Mouse (Mus musculus) CH12.LX (cell line): ENCODE measurements at regions not wholly inside any gene's neighbourhood (a gene's known extent, or its start where the extent isn't known, plus 50 kb on each side); places are given as distances from the start of the nearest gene placed in this dataset.

Experiments
- CTCF ChIP-seq, 2 experiments: IDR thresholded peaks in 1 of 2; conservative IDR thresholded peaks in 1 of 2; 2 replicates each; pipeline ENCODE4 v1.5.1; 2011 to 2012; ENCODE audit warnings: low read depth in 2 of 2, low read length in 2 of 2, improper control_type of control experiment in 1 of 2, inconsistent platforms in 1 of 2, mild to moderate bottlenecking in 1 of 2, moderate library complexity in 1 of 2
- E2F4 ChIP-seq: IDR thresholded peaks from 2 replicates; pipeline ENCODE4 v1.6.1; 2011; ENCODE audit warnings: low read depth, low read length, improper control_type of control experiment; ENCODE audit not compliant: insufficient replicate concordance
- MAFK ChIP-seq: IDR thresholded peaks from 2 replicates; pipeline ENCODE4 v1.6.1; 2011; ENCODE audit warnings: low read length, improper control_type of control experiment; ENCODE audit not compliant: insufficient replicate concordance
- POLR2A ChIP-seq: IDR thresholded peaks from 2 replicates; pipeline ENCODE4 v1.6.1; 2011; ENCODE audit warnings: low read depth, mild to moderate bottlenecking, improper control_type of control experiment, low read length
- RAD21 ChIP-seq: IDR thresholded peaks from 2 replicates; pipeline ENCODE4 v1.6.1; 2011; ENCODE audit warnings: low read depth, mild to moderate bottlenecking, low read length, improper control_type of control experiment, moderate library complexity
- TCF12 ChIP-seq: IDR thresholded peaks from 2 replicates; pipeline ENCODE4 v1.6.1; 2014; ENCODE audit warnings: low read depth, mild to moderate bottlenecking, inconsistent platforms, low read length, improper control_type of control experiment
- ZC3H11A ChIP-seq: IDR thresholded peaks from 2 replicates; pipeline ENCODE4 v1.6.1; 2012; ENCODE audit warnings: low read depth, mild to moderate bottlenecking, inconsistent platforms, low read length, improper control_type of control experiment
- ZNF384 ChIP-seq: IDR thresholded peaks from 2 replicates; pipeline ENCODE4 v1.6.1; 2012; ENCODE audit warnings: low read depth, low read length, improper control_type of control experiment, inconsistent platforms

GRCm38 (mm10) chr6:147199411-147199810, 64.6 kb downstream of the Pthlh start:
- no peak for TF ChIP-seq RAD21
- TF ChIP-seq E2F4 = no peak
- TF ChIP-seq CTCF (conservative IDR thresholded peaks at IDR 0.05 in 1 of 2, IDR thresholded peaks at IDR 0.05 in 1 of 2; ENCODE audit: low read depth in 2 of 2, low read length in 2 of 2) = no peak
- no peak for TF ChIP-seq TCF12
- no peak for TF ChIP-seq ZNF384
- TF ChIP-seq ZC3H11A = no peak
- TF ChIP-seq MAFK = no peak
- TF ChIP-seq POLR2A = no peak
